Mouse (Mus musculus): ENCODE measurements at regions not wholly inside any gene's neighbourhood (a gene's known extent, or its start where the extent isn't known, plus 50 kb on each side); places are given as distances from the start of the nearest gene placed in this dataset.

- peak; percentile 45 to 76 for DNase-seq (ENCODE audit: low spot score in 2 of 2)
Observed at GRCm38 (mm10) chr14:80657408-80657807, 673.5 kb downstream of the Olfm4 start.

GRCm38 (mm10) chr14:80682876-80683275 lies 699.0 kb downstream of the Olfm4 start:
- no peak for DNase-seq (ENCODE audit: low spot score in 2 of 2)

GRCm38 (mm10) chr14:80683282-80683681 lies 699.4 kb downstream of the Olfm4 start:
- no peak for DNase-seq (ENCODE audit: low spot score in 2 of 2)

GRCm38 (mm10) chr14:80683703-80684102 lies 699.8 kb downstream of the Olfm4 start:
- peak in 1 of 2 experiments; percentile 9 for DNase-seq (ENCODE audit: low spot score in 2 of 2)

GRCm38 (mm10) chr14:80690476-80690875 lies 706.6 kb downstream of the Olfm4 start:
- no peak for DNase-seq (ENCODE audit: low spot score in 2 of 2)

- no peak for DNase-seq (ENCODE audit: low spot score in 2 of 2)
Observed at GRCm38 (mm10) chr14:80722766-80723531, 739.1 kb downstream of the Olfm4 start.

GRCm38 (mm10) chr14:80731194-80731593 lies 747.3 kb downstream of the Olfm4 start:
- no peak for DNase-seq (ENCODE audit: low spot score in 2 of 2)
